Mouse (Mus musculus) urinary bladder, postnatal 14 days (tissue): ENCODE measurements around the gene Wnk3.
"Not testable (repeated sequence)": the region's sequence is repeated elsewhere in the genome, so short reads cannot be mapped to it uniquely, and the experiment has no call there.

Experiments
- DNase-seq: peaks from one replicate; pipeline ENCODE4 v3.0.0; 2021; ENCODE audit warnings: low spot score

The Wnk3 gene

DNA sequence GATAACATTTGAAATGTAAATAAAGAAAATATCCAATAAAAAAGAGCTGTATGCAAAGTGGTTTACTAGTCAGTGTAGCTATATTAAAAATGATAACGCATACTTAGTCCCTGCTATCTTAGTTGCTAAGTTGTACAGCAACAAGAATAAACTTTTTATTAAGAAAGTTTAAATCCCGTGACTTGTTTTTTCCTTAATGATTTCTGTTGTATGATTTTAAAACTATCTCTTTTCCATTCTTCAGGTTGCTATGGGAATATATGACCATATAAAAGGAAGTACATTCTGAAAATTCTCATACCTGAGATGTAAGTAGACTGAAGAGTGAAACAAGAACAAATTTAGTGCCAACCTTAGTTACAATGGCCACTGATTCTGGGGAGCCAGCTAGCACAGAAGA is at the start of gene Wnk3:
TSS of gene Wnk3 (plus strand) at position 301 of the 400 bp plus-strand sequence.
- DNase-seq: no peak

DNA sequence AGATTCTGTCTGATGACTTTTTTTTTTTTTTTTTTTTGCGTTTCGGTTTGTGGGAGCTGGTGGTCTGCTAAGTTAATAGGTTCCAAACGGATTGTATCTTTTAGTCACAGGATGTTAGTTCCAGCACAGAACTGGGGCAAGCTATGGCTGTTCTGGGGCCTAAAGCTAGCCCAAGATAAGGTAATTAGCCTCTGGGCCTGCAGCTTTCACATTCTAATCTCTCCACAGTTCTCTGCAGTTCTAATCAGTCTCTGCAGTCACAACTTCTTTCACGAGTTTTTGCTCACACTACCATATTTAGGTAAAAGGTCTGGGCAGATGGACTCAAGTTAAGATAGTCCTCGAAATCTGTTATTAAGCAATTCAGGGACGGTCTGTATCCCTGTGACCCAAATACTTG is 39.5 kb upstream of the Wnk3 start:
- no peak for DNase-seq

DNA sequence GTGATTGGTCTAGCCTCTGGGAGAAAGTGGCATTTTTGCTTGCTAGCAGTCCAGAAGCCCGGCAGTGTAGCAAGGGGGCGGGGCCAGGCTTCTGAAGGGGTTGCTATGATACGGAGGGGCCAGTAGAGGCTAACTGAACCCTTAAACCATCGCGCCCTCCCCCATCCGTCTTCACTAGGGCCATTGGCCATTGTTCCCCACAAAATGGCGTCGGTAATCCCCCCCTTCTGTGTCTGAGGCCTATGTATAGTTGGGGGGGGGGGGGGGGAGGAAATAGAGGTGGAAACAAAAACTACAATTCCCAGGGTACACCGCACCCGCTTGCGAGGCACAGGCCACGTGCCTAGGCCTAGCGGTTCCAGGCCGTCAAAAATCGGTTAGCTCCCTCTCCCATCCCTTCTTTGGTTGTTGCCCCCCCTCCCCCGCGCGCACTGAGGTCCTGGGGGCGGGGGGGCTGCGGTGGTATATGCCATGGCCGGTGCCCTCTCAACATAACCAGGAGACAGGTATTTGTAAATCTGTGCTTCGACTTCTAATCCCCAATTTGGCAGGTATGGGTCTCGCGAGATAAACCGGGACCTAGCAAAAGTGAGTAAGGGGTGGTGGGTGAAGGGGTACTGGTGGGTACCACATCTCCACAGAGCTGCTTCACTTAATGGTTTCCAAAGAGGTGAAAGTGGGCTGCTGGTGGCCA is 29.3 kb upstream of the Wnk3 start:
- peak; percentile 23 for DNase-seq

DNA sequence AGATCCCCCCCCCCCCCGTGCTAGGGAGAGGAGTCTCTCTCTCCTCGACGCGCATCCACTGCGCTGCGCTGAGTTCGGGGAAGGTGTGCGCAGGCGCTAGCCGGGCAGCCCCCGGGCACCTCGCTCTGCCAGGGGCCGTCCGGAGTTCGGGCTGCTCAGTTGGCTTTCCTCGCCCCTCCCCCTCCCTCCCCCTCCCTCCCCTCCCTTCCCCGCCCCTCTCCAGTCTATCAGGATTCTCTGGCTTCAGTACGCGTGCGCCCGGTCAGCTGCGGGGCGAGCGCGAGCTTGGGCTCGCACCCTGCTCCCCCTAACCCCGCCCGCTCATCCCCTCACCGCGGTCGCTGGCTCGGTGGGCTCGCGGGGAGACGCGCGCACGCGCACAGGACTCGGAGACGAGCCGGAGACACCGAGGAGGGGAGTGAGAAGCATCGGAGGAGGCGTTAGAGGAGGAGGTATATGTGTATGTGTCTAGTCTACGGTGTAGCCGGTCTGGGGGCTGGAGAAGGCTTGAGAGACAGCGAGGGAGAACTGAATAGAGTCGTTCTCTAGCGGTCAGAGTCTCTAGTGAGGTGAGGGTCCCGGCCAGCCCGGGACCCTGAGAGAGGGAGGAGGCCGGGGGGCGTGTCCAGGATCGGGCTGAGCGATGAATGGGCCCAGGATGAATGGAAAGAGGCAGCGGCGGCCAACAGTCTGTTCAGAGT is 28.5 kb upstream of the Wnk3 start:
- DNase-seq: peak; percentile 43

DNA sequence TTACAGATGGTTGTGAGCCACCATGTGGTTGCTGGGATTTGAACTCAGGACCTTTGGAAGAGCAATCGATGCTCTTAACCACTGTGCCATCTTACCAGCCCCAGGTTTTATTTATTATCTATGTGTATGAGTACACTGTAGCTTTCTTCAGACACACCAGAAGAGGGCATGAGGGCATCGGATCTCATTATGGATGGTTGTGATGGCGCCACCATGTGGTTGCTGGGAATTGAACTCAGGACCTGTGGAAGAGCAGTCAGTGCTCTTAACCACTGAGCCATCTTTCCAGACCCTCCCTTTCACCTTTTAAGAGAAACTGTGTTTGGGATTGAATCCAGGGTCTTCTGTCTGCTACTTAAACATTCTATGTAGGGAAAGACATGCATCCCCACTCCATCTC is 24.7 kb upstream of the Wnk3 start:
- DNase-seq: not testable (repeated sequence)

DNA sequence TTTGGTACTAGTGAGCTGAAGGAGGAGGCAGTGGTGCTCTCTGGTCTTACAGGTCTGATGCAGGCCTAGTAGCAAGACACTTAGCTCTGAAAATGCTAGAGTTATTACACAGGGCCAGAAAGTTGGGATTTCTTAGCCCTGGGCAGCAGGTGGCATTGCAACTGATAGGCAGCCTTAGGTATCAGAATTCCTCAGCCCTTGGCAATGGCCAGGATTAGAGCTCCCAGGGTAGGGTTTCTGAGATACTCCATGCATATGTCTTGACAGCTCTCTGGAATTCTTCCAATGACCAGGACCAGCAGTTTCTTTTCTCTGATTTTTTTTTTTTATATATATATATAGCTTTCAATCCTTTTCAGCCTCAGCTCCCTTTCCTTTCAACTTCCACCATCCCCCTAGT is 100.5 kb downstream of the Wnk3 start:
- no peak for DNase-seq

DNA sequence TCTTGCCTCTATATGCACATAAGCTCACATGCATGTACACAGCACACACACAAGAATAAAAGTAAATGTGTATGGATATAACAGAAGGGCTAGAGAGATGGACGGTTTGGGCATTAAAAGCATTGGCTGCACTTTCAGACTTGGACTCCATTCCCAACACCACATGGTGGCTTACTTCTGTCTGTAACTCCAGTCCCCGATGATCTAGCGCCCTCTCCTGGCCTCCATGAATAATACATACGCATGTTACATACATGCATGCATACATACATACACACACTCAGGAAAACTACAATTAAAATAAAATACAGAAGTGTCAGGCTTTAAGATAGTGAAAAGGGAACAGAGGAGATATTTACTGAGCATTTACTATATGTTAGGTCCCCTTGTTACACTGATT is 115.9 kb downstream of the Wnk3 start:
- DNase-seq: no peak

DNA sequence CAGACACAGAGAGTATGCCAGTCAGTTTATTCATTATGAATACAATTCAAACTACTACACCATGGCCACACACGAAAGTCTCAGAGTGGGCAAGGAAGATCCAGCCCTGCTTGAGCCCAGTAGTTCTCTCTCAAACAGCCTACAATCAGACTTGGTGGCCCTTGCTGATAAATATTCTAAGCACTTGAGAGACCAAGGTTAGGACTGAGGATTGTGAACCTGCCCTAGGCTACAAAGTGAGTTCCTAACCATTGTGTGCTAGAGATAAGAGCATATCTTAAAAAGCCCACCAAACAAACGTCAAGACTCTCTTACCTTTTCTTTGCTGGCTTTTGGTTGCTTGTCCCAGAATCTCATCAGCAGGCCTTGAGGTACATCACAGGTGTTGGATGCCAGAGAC is 135.7 kb downstream of the Wnk3 start:
- no peak for DNase-seq

DNA sequence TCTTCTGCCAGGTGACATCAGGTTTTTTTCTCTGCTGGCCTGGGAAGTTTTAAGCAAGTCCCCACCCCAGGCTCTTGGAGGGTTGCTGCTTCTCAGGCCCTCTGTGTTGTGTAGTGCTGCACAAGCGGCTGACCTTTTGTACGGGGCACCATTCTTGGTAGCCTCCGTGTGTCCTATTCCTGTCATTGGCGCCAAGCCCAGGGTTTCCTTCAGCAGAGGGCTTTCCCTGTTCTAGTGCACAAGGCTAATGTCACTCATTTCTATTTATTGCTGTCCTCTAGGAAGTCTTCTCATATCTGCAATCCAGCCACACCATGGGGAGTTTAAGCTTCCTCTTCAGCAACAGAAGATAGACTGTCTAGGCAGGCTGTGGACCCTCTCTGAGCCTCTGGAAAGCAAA is 139.9 kb downstream of the Wnk3 start:
- peak; percentile 12 for DNase-seq

DNA sequence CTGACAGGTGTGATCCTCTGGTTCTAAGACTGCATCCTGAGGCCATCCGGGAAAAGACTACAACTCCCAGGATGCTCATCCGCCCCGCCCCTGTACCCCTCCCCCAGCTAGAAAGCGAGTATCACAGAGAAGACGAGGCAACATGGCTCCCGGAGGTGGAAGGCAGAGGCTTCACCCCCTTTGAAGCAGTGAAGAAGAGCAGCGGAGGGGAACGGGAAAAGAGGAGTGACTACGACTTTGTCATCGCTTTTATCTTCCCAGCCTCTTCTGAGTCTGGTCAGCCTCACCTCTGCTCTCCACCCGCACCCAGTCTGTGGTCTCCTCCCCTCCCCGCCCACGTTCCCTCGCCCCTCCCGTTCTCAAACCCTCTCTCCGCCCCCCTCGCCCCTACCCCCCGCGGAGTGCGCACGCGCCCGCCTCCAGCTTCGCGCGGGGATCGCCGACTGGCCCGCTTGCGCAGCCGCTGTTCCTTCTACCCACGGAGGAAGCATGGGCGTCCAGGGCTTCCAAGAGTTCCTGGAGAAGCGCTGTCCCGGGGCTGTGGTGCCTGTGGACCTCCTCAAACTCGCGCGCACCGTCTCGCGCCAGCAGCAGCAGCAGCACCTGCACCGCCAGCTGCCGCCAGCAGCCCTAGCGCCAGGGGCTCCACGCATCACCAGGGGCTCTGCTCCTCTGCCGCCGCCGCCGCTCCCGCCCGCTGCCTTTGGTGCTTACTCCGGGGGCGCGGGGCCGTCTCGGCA is 146.1 kb downstream of the Wnk3 start, which contains the start of gene Fam120c:
TSS of gene Fam120c (plus strand) at position 415 of the 740 bp plus-strand sequence.
- peak; percentile 87 for DNase-seq

DNA sequence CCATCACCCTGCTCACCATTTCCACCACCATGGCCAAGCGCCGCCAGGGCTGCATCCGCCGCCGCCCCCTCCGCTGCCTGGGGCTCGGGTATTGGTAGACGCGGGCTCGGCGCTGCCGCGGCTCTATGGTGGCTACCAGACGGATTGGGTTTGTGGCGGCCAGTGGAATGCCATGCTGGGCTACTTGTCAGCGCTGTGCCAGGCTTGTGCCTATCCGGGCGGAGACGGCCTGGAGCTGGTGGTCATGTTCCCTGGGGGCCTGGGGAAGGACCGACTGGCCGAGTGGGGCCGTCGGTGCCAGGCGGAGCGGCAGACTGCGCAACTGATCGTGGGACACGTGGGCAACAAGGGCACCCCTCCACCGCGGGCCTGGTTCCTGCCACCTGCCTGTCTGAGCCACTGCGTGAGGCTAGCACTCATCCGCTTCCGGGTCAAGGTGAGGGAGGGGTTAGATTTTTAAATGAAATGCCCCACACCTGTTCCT is 146.7 kb downstream of the Wnk3 start:
- DNase-seq: peak; percentile 20

DNA sequence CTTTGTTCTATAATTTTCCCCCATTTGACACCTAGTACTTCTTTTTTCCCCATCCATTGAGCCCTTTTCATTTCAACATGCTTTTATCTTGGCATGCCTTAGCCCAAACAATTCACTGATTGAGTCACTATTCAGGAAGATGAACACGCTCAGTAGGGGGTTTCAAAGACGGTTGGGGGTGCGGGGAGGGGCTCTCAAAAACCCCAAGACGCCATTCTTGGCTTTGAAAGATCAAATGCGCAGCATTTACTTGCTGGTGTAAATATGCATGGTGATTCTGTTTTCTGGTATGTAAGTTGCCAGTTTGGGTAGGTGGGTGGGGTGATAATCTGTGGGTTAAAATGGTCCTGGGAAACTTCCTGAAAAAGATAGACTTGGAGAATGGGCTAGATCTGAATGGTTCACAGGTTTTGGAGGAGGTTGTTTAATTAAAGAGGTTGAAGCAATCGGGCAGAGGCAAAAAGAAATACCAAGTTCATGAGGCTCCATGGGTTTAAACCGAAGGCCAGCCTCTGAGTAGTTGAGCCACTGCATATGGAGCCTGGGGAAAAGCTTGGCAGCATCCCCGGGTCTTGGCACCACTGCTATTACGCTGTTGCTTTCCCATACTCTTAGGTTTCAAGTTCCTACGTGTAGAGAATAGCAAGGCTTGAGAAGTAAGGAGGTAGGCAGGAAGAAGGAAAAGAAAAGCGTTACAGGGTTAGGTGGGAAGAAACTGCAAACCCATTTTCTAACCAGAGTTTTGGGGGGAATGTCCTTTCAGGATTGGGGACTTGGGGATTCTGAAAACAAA is 147.7 kb downstream of the Wnk3 start:
- DNase-seq: peak; percentile 4

DNA sequence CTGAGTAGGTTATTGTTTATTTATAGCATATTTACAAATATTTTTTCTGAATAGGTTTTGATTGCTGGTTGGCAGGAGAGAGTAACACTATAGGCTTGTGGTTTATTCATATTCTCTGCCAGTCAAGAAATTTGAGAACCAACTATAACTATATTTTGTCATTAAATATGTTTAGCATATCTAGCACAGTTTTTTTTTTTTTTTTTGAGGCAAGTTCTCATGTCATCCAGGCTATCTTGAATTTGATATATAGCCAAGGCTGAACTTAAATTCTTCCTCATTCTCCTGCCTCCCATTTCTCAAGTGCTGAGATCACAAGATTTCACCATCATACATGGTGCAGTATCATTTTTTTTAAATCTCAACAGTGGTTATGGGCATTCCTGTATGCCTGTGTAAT is 149.4 kb downstream of the Wnk3 start:
- no peak for DNase-seq

DNA sequence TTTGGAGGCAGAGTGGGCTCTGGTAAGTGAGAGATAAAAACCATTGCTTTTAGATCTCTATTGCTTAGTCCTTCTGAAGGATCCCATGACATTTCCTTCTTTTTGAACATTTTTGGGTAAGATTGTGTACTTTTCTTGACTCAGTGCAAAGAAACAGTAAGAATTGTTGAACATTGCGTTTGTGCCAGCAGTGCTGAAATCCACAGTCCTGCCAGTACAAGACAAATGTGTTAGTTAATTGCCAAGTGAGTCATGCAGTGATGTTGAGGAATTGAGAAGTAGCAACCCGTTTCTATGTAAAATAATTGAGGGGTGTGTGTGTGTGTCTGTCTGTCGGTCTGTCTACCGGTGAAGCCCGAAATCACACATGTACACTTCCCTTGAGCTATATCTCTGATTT is 151.4 kb downstream of the Wnk3 start:
- DNase-seq: peak; percentile 4
